Mouse (Mus musculus) urinary bladder, postnatal 36 days (tissue): ENCODE results near the gene Ddx43.

Experiments
- DNase-seq, 2 experiments: peaks; one replicate each; pipeline ENCODE4 v3.0.0; 2022; ENCODE audit warnings: low spot score in 2 of 2, mixed read lengths in 1 of 2

Ddx43 gene

DNA sequence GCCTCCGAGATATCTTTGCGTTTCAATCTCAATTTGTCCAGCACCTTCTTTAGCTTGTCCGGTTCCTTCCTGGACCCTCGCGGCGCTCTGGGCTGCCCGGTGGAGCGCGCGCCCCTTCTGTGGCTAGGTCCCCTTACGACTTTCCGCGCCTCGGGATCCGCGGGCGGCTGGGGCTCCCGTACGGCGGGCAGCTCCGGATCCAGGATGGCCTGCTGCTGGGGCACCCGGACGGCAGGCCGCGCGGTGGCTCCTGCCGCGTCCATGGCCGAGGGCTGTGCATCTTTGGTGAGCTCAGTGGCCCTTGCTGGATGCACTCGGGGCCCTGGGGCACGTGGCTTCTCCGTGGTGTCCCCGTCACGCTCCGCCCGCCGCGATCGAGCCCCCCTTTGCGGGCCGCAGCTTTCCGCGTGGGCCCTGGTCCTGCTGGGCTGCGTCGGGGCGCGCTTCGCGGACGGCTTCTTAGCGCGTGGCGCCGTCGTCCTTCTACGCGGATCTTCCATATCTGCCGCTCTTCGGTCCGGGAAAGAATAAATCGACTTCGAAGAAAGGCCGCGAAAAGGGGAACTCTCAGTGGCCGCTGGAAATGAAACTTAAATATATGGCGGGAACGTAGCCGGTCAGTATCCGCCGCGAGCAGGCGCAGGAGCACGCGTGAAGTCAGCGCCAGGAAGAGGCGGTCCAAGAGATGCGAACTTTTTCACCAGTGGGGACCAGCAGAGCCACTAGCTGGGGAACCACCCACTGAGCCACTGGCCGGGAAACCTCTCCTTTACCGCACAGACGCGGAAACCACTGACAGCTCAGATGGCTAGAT lies 47.2 kb downstream of the Ddx43 start, which contains the start of gene Cgas:
Gene Cgas (minus strand): TSS at position 659 of the 814 bp plus-strand sequence.
- peak; percentile 49 to 71 for DNase-seq

- DNase-seq, result no peak
Observed at GRCm38 (mm10) chr9:78447606-78447972, 52.0 kb downstream of the Ddx43 start.

- peak; percentile 79 to 87 for DNase-seq
Observed at GRCm38 (mm10) chr9:78447973-78448873, 52.6 kb downstream of the Ddx43 start, which contains the start of the genes Mto1 and Gm17324. Mto1 (plus strand) TSS chr9:78448208. Gm17324 (minus strand) TSS chr9:78448786.

GRCm38 (mm10) chr9:78450404-78450803 lies 54.8 kb downstream of the Ddx43 start:
- no peak for DNase-seq

- no peak for DNase-seq
Observed at GRCm38 (mm10) chr9:78451382-78451781, 55.8 kb downstream of the Ddx43 start.

DNA sequence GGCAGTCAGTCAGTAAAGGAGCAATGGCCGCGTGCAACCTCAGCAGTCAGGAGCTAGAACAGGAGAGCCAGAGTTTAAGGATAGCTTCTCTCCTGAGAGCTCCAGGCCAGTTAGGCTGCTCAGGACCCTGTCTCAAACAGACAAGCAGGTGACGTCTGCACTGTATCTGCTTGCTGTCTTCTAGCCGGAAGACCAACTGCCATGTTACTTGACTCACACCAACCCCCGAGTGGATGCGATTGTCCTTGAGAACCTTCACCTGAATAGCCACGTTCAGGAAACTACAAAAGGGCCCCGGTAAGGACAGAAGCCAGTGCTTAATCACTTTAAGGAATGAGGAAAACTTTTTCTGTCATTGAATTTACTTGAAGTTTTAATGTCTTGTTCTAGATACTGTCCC lies 61.4 kb downstream of the Ddx43 start:
- DNase-seq, result no peak

DNA sequence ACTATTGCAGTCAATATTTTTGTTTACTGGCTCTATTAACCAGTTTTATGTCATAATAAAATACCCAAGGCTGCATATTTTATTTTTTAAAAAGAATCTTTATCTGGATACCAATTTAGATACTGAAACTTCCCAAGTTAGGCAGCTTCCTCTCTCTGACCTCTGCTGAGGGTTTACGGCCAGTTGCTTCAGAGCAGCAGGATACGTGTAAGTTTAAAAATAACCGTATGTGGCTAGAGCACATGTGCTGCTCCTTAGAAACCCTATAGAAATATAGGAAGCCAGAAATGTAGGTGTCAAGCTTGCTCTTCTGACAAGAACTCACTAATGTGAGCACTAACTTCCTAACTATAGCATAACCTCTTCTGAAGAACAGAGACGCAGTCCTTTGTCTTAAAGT lies 67.8 kb downstream of the Ddx43 start:
- DNase-seq, result no peak

DNA sequence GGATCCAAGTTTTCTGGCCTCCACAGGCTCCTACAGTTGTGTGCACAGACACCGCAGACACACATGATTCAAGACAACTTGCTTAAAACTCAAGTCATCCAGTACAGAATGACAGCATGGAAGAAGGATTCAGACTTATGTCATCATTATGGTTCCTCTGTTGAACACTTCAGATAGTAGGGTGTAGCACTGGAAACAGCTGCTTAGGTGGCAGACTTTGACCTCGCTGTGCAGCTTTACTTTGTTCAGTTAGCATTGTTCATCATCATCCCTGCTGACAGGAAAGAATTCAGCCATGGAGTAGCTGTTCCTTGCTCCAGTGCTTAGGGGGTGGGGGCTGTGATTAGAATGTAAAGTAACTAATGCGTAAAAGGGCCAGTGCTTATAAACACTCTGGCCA lies 70.1 kb downstream of the Ddx43 start:
- no peak for DNase-seq
